Mouse (Mus musculus) heart, embryonic 15.5 days (tissue): ENCODE data around the gene Mgea5. TPM values are rescaled to one million over a fixed set of nuclear protein-coding genes. Genes with fewer than 3 reads are reported as not detected.
A peak's percentile ranks its signal among the peaks of the same experiment; 100 is the strongest.

Experiments used
- ATAC-seq: fragments of 200-750 bp; cut with Nextera tagmentation; replicated peaks from 2 replicates; pipeline ENCODE4 v1.8.0; 2017; ENCODE audit warnings: low read depth, moderate TSS enrichment; ENCODE audit not compliant: insufficient number of reproducible peaks, insufficient read depth, low FRiP score
- H3K27ac ChIP-seq: fragments of 300-500 bp; sonication (generic); 2 replicates; pipeline ENCODE4 v1.5.1; 2015; ENCODE audit warnings: mild to moderate bottlenecking, inconsistent platforms
- H3K27me3 ChIP-seq: fragments of 300-500 bp; sonication (generic); 2 replicates; pipeline ENCODE4 v1.6.1; 2015; ENCODE audit warnings: inconsistent platforms
- H3K36me3 ChIP-seq: fragments of 300-500 bp; sonication (generic); 2 replicates; pipeline ENCODE4 v1.6.1; 2015; ENCODE audit warnings: mild to moderate bottlenecking, inconsistent platforms
- H3K4me1 ChIP-seq: fragments of 300-500 bp; sonication (generic); replicated peaks from 2 replicates; pipeline ENCODE4 v1.6.1; 2015; ENCODE audit warnings: inconsistent platforms
- H3K4me2 ChIP-seq: fragments of 300-500 bp; sonication (generic); 2 replicates; pipeline ENCODE4 v1.6.1; 2015; ENCODE audit warnings: inconsistent platforms, mild to moderate bottlenecking, moderate library complexity
- H3K4me3 ChIP-seq: fragments of 300-500 bp; sonication (generic); 2 replicates; pipeline ENCODE4 v1.5.1; 2015; ENCODE audit warnings: mild to moderate bottlenecking, inconsistent platforms
- H3K9ac ChIP-seq: fragments of 300-500 bp; sonication (generic); 2 replicates; pipeline ENCODE4 v1.6.1; 2015; ENCODE audit warnings: mild to moderate bottlenecking, inconsistent platforms
- H3K9me3 ChIP-seq: fragments of 300-500 bp; sonication (generic); replicated peaks from 2 replicates; pipeline ENCODE4 v1.6.1; 2016; ENCODE audit warnings: inconsistent platforms
- WGBS: fragments of 180-500 bp; shearing (Covaris S2); methylation state at CpG from one replicate; pipeline ENCODE4 v1.1.7; 2015; ENCODE audit warnings: mixed read lengths; 5-methylcytosine and 5-hydroxymethylcytosine counted together
- polyA plus RNA-seq: library from polyadenylated mRNA; unstranded; fragments of >200 nt; fragmentation: Nextera tagmentation; extraction: Ambion mirVana; gene quantifications from 2 replicates; pipeline ENCODE4 v1.2.1, GENCODE M21; 2015

Mgea5 gene
- polyA plus RNA-seq, 1 experiment from 2014 or later = 33.8 TPM

GRCm38 (mm10) chr19:45738521-45738920 lies 45.1 kb downstream of the Mgea5 start:
- Histone ChIP-seq H3K4me1 (peaks cover 30% of the 10 kb centered on the region), H3K27me3 (peaks cover 96% of the 10 kb centered on the region), H3K27ac (no peak overlapping the region), H3K4me2 (no peak overlapping the region), H3K9ac (no peak overlapping the region), H3K36me3 (no peaks in the 10 kb centered on the region), H3K4me3 (no peak overlapping the region), H3K9me3 (no peaks in the 10 kb centered on the region)
- no peak for ATAC-seq
- 77% methylated on average over 5 of the region's 5 CpGs for WGBS

DNA sequence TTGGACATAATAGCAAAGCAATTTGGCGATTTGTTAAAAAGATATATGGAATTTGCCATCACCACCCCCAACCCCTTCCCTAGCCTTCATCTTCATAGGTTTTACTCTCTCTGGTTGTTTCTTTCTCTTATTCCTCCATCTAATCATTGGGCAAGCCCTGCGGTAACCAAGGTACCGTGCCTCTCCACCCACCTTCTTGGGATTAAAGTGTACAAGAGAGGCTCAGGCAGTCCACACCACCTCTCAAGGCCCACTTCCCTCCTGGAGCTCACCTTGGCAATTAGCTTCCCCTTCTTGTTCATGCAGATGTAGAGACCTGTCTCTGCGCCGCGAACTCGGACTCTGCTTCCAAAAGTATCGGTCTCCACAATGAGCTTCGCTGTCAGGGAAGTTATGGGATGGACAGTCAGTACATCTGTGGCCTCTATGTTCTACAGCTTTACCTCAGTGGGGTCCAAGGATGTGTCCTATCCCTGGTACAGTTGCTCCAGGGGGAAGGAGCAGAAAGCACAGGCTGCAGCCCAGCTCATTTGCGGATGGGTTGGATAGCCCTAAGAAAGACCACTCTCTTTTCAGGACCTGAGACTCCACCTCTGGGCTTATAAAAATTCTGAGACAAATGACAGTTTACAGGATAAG lies 45.7 kb downstream of the Mgea5 start:
- ATAC-seq = no peak
- Histone ChIP-seq H3K9ac (no peak overlapping the region), H3K36me3 (no peaks in the 10 kb centered on the region), H3K27me3 (peaks cover 96% of the 10 kb centered on the region), H3K4me3 (no peak overlapping the region), H3K4me2 (no peak overlapping the region), H3K27ac (no peak overlapping the region), H3K9me3 (no peaks in the 10 kb centered on the region), H3K4me1 (peaks cover 26% of the 10 kb centered on the region)
- 80% methylated on average over 10 of the region's 10 CpGs for WGBS

- Histone ChIP-seq H3K4me2 (peak overlapping the region; percentile 69), H3K4me1 (peaks cover 20% of the 10 kb centered on the region), H3K36me3 (no peaks in the 10 kb centered on the region), H3K27me3 (peaks cover 96% of the 10 kb centered on the region), H3K27ac (no peak overlapping the region), H3K4me3 (peak overlapping the region; percentile 38), H3K9me3 (no peaks in the 10 kb centered on the region), H3K9ac (no peak overlapping the region; the same call in 1 of the 2 replicates)
- 29% methylated on average over 23 of the region's 23 CpGs for WGBS
- no peak; the same call in 1 of the 2 replicates for ATAC-seq
Observed at GRCm38 (mm10) chr19:45737208-45737845, 46.3 kb downstream of the Mgea5 start.

- H3K27ac ChIP-seq = no peak overlapping the region
- peak overlapping the region; percentile 69 for H3K4me2 ChIP-seq
- no peaks in the 10 kb centered on the region for H3K9me3 ChIP-seq
- H3K27me3 ChIP-seq = peaks cover 91% of the 10 kb centered on the region
- peak overlapping the region; percentile 38 for H3K4me3 ChIP-seq
- H3K36me3 ChIP-seq = no peaks in the 10 kb centered on the region
- H3K4me1 ChIP-seq = peaks cover 15% of the 10 kb centered on the region
- 2% methylated on average over 28 of the region's 28 CpGs for WGBS
- ATAC-seq = peak; percentile 70; the same call in 1 of the 2 replicates
- H3K9ac ChIP-seq = no peak overlapping the region; the same call in 1 of the 2 replicates
Observed at GRCm38 (mm10) chr19:45736855-45737207, 46.8 kb downstream of the Mgea5 start.

DNA sequence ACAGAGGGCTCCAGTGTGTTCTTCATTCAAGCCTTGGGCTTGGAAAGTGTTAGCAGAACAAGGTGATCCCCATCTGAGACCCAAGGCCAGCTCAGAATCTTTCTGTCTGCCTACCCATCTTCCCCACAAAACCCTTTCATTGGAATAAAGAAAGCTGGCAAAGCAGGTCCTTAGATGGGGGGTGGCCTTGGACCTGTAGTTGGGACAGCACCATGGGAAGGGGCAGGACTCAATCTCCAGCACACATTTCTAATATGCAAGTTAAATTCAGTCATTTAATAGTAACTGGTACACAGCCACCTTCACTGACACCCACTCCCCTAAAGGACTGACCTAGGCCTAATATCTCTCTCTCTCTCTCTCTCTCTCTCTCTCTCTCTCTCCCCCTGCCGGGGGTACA lies 47.4 kb downstream of the Mgea5 start:
- no peak for ATAC-seq
- Histone ChIP-seq H3K4me1 (peaks cover 9% of the 10 kb centered on the region), H3K27me3 (peaks cover 85% of the 10 kb centered on the region)

GRCm38 (mm10) chr19:45734762-45735161 lies 48.9 kb downstream of the Mgea5 start:
- no peak for ATAC-seq
- Histone ChIP-seq H3K27ac (no peak overlapping the region), H3K4me3 (no peak overlapping the region), H3K9me3 (no peaks in the 10 kb centered on the region), H3K27me3 (peaks cover 78% of the 10 kb centered on the region), H3K36me3 (no peaks in the 10 kb centered on the region), H3K9ac (no peak overlapping the region), H3K4me2 (no peak overlapping the region), H3K4me1 (peaks cover 9% of the 10 kb centered on the region)
- 52% methylated on average over 7 of the region's 7 CpGs for WGBS

More for the DNA sequence above, 47.4 kb downstream of the Mgea5 start:
- Histone ChIP-seq H3K36me3 (no peaks in the 10 kb centered on the region), H3K4me3 (no peak overlapping the region), H3K27ac (no peak overlapping the region), H3K9ac (no peak overlapping the region), H3K9me3 (no peaks in the 10 kb centered on the region), H3K4me2 (no peak overlapping the region)
- WGBS = 36% methylated on average over 1 of the region's 1 CpGs

DNA sequence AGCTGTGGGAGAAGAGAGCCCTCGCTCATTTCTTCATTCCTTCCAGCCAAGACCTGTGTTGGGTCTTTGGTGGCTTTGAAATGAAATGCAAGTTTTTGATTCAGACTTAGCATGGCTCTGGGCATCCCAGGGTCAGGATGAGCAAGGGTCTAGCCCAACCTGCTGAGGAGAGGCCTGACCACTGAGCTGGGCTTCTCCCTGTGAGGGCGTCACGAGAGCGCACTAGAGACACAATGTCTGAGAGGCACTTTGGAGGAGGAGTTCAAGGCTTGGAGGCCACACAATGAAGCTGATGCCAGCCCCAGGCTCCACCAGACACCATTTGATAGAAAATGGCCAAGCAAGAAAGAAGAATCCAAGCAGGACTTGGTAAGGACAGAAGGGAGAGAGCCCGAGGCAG lies 49.4 kb downstream of the Mgea5 start:
- Histone ChIP-seq H3K4me3 (no peak overlapping the region), H3K27ac (no peak overlapping the region), H3K27me3 (peaks cover 75% of the 10 kb centered on the region), H3K9me3 (no peaks in the 10 kb centered on the region), H3K36me3 (no peaks in the 10 kb centered on the region), H3K9ac (no peak overlapping the region), H3K4me2 (no peak overlapping the region), H3K4me1 (peaks cover 9% of the 10 kb centered on the region)
- WGBS = 70% methylated on average over 5 of the region's 5 CpGs
- ATAC-seq = no peak

GRCm38 (mm10) chr19:45733564-45733963 lies 50.1 kb downstream of the Mgea5 start:
- Histone ChIP-seq H3K36me3 (no peaks in the 10 kb centered on the region), H3K9ac (no peak overlapping the region), H3K4me3 (no peak overlapping the region), H3K9me3 (no peaks in the 10 kb centered on the region), H3K27me3 (peaks cover 72% of the 10 kb centered on the region), H3K4me1 (peaks cover 9% of the 10 kb centered on the region), H3K4me2 (no peak overlapping the region), H3K27ac (no peak overlapping the region)
- ATAC-seq = no peak
- WGBS = 28% methylated on average over 10 of the region's 10 CpGs

GRCm38 (mm10) chr19:45731658-45732057 lies 52.0 kb downstream of the Mgea5 start:
- H3K9ac ChIP-seq = no peak overlapping the region
- no peaks in the 10 kb centered on the region for H3K4me1 ChIP-seq
- H3K4me3 ChIP-seq = no peak overlapping the region
- peaks cover 56% of the 10 kb centered on the region for H3K27me3 ChIP-seq
- WGBS = 76% methylated on average over 7 of the region's 7 CpGs
- H3K4me2 ChIP-seq = no peak overlapping the region
- no peaks in the 10 kb centered on the region for H3K9me3 ChIP-seq
- no peaks in the 10 kb centered on the region for H3K36me3 ChIP-seq
- no peak overlapping the region for H3K27ac ChIP-seq
- ATAC-seq = no peak

GRCm38 (mm10) chr19:45730042-45730441 lies 53.6 kb downstream of the Mgea5 start:
- WGBS = 76% methylated on average over 8 of the region's 8 CpGs
- H3K4me2 ChIP-seq = no peak overlapping the region

DNA sequence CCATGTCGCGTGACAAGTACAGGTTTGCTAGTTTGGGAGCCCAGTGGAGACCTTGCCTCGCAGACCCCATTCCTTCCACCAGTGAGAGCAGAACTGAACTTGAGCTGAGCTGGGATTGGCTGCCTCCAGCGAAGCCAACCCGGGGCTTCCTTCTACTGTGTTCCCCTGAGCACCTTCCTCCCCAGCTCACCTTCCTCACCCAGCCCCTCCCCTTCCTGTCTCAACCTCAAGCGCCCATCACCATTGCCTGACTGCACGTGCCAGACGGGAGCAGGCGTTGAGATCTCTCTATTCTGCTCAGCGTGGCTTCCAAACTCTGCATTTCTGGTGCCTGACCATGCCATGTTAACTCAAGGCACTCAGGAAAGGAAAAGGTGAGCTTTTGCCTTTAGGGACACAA lies 56.4 kb downstream of the Mgea5 start:
- Histone ChIP-seq H3K9ac (no peak overlapping the region), H3K27ac (no peak overlapping the region), H3K36me3 (no peaks in the 10 kb centered on the region), H3K4me3 (no peak overlapping the region), H3K9me3 (no peaks in the 10 kb centered on the region), H3K4me1 (no peaks in the 10 kb centered on the region; the same call in 1 of the 2 replicates), H3K27me3 (peaks cover 16% of the 10 kb centered on the region), H3K4me2 (no peak overlapping the region)
- no peak for ATAC-seq
- 66% methylated on average over 10 of the region's 10 CpGs for WGBS

More at GRCm38 (mm10) chr19:45730042-45730441, 53.6 kb downstream of the Mgea5 start:
- Histone ChIP-seq H3K9me3 (no peaks in the 10 kb centered on the region), H3K4me3 (no peak overlapping the region), H3K27ac (no peak overlapping the region), H3K36me3 (no peaks in the 10 kb centered on the region), H3K27me3 (peaks cover 41% of the 10 kb centered on the region), H3K9ac (no peak overlapping the region), H3K4me1 (no peaks in the 10 kb centered on the region; the same call in 1 of the 2 replicates)
- ATAC-seq = no peak
